Mouse (Mus musculus) telencephalon, adult 2 months (tissue): ENCODE measurements at regions not wholly inside any gene's neighbourhood (a gene's known extent, or its start where the extent isn't known, plus 50 kb on each side); places are given as distances from the start of the nearest gene placed in this dataset.
"Not testable (repeated sequence)": the region's sequence is repeated elsewhere in the genome, so short reads cannot be mapped to it uniquely, and the experiment has no call there.

Experiments used
- DNase-seq: peaks from one replicate; pipeline ENCODE4 v3.0.0-alpha.2; 2011; ENCODE audit warnings: low read depth, low spot score

- no peak for DNase-seq
These were observed 317.3 kb upstream of the 4933412E24Rik start for GRCm38 (mm10) chr15:60333573-60334306.

GRCm38 (mm10) chr15:60317577-60317976 is 301.2 kb upstream of the 4933412E24Rik start:
- no peak for DNase-seq

- no peak for DNase-seq
These were observed 298.8 kb upstream of the 4933412E24Rik start for GRCm38 (mm10) chr15:60315210-60315609.

GRCm38 (mm10) chr15:60309909-60310308 is 293.5 kb upstream of the 4933412E24Rik start:
- DNase-seq, result peak; percentile 83

- no peak for DNase-seq
These were observed 292.6 kb upstream of the 4933412E24Rik start for GRCm38 (mm10) chr15:60308968-60309367.

- DNase-seq, result peak; percentile 24
These were observed 291.7 kb upstream of the 4933412E24Rik start for GRCm38 (mm10) chr15:60308126-60308525.

- no peak for DNase-seq
These were observed 287.1 kb upstream of the 4933412E24Rik start for GRCm38 (mm10) chr15:60303501-60303900.

GRCm38 (mm10) chr15:60301939-60302338 is 285.5 kb upstream of the 4933412E24Rik start:
- DNase-seq, result no peak

GRCm38 (mm10) chr15:60285321-60285720 is 268.9 kb upstream of the 4933412E24Rik start:
- no peak for DNase-seq

- no peak for DNase-seq
These were observed 264.0 kb upstream of the 4933412E24Rik start for GRCm38 (mm10) chr15:60280378-60280777.

- DNase-seq, result not testable (repeated sequence)
These were observed 237.2 kb upstream of the 4933412E24Rik start for GRCm38 (mm10) chr15:60253661-60254060.

GRCm38 (mm10) chr15:60226335-60226938 is 210.0 kb upstream of the 4933412E24Rik start:
- DNase-seq, result no peak

GRCm38 (mm10) chr15:60195070-60195469 is 178.7 kb upstream of the 4933412E24Rik start:
- DNase-seq, result no peak

- DNase-seq, result peak; percentile 23
These were observed 176.7 kb upstream of the 4933412E24Rik start for GRCm38 (mm10) chr15:60193157-60193556.

- no peak for DNase-seq
These were observed 170.7 kb upstream of the 4933412E24Rik start for GRCm38 (mm10) chr15:60187002-60187715.

- DNase-seq, result peak; percentile 31
These were observed 125.2 kb upstream of the 4933412E24Rik start for GRCm38 (mm10) chr15:60141554-60142070.

GRCm38 (mm10) chr15:60136671-60137070 is 120.3 kb upstream of the 4933412E24Rik start:
- no peak for DNase-seq

GRCm38 (mm10) chr15:60134515-60134914 is 118.1 kb upstream of the 4933412E24Rik start:
- DNase-seq, result no peak

GRCm38 (mm10) chr15:60132701-60133100 is 116.3 kb upstream of the 4933412E24Rik start:
- no peak for DNase-seq

- no peak for DNase-seq
These were observed 108.0 kb upstream of the 4933412E24Rik start for GRCm38 (mm10) chr15:60124461-60124860.

GRCm38 (mm10) chr15:60119926-60120325 is 103.5 kb upstream of the 4933412E24Rik start:
- no peak for DNase-seq

GRCm38 (mm10) chr15:60111885-60112284 is 95.5 kb upstream of the 4933412E24Rik start:
- no peak for DNase-seq
